Mouse (Mus musculus): ENCODE data around the gene Plekho1. TPM values are rescaled to one million over a fixed set of nuclear protein-coding genes. Genes with fewer than 3 reads are reported as not detected.
"Not testable (repeated sequence)": the region's sequence is repeated elsewhere in the genome, so short reads cannot be mapped to it uniquely, and the experiment has no call there.

The Plekho1 gene
- polyA plus RNA-seq, 1 experiment: 46.3 TPM

DNA sequence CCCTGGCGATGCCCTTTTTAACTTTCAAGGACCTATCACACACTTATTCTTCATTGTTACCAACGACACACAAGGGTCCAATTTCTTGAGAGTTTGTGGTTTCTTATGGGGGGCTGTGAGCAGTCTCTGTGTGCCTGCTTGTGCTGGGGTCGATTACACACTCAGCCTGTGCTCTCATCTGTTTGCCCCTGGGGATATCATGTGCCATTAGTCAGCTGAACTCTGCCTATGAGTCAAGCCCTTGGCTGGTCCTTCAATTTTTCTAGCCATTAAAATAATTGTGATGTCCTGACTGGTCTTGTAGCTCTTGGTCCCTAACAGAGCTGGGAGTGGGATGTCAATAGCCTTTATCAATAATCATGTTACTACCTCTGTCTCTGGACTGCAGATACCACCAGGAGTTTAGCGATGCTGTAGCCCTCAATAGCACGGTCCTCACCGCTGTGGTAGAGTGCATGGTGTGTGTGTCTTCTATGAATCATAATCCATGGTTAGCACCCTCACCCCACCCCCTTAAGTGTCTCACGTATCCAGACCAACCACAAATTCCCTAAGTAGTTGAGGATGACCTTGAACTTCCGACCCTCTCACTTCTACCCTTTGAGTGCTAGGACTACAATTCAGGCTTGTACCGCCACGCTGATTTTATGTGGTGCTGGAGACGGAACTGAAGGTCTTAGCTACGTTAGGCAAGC is 15.4 kb downstream of the Plekho1 start:
- DNase-seq (ENCODE audit: low read depth): no peak

DNA sequence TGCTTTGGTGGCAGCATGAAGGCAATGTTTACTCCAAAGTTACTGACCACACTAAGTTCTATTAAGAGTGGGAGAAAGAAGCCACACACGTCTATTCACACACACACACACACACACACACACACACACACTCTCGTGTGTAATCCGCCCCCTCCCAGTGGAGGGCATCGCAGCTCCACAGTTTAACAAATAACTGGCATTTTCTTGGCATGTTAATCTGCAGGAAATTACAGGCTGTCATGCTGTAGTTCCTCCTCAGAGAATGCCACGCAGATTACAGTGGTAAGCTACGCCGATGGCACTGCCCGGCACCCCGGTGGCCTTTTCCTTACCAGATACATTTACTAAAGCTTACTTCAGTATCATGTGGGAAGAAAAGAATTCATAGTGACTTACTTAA is 17.5 kb downstream of the Plekho1 start:
- no peak for DNase-seq (ENCODE audit: low read depth)

DNA sequence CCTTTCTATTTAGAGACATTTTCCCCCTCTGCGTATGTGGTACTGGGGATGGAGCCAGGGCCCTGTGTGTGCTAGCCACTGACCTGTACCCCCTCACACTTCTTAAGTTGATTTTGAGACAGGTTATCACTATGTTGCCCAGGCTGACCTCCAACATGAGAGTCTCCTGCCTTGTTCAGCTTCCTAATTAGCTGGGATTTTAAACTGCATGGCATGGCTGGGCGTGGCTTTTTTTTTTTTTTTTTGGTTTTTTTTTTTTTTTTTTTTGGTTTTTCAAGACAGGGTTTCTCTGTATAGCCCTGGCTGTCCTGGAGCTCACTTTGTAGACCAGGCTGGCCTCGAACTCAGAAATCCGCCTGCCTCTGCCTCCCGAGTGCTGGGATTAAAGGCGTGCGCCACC is 18.2 kb downstream of the Plekho1 start:
- DNase-seq (ENCODE audit: low read depth): not testable (repeated sequence)

DNA sequence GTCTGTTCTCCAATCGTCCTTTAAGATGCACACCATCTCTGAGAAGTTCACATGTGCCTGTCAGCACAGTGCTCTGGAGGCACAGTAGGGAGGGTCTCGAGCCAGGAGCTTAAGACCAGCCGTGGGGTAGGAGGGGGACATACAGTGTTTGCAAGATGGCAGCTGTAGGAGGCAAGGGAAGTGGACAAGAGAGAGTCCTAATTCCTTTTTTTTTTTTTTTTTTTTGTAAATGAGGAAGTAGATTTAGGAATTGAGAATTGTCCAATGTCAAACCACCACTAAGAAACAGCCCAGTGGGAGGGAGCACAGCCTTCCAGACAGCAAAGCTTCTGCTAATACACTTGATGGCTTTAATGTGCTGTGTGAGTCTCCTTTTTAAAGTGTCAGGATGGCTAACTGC is 18.7 kb downstream of the Plekho1 start:
- no peak for DNase-seq (ENCODE audit: low read depth)

DNA sequence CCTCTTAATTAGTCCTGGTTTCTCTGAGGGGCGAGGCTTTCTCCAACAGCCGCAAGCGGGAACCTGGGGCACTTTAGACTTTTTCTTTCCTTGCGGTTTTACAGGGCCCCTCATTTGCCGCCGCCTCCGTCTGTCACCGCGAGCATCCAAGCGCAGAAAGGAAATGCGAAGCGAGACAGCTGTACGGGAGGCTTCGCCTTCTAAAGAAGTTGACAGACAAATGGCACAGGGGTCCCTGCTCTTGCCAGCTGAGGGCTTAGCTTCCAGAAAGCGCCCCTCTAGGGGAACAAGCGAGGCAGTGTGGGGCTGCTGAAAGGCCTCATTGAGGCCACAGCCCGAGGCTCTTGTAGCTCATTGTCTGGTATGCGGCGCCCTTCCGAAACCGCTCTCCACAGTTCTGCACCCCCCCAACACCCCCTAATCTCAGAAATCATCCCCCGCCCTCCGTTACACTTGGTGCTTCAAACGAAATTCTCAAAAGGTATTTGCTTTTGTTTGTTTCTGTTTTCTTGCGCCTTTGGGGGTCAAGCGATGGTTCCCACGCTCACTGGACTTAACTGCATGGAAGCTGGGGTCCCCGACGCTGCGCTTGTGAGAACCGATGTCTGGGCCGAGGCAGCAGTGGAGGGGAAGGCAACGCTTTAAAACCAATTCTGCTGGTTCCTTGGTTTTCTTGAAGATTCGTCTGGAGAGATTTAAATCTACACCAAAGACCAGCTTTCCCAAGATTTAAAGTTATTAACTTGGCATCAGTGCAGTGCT is 22.7 kb downstream of the Plekho1 start:
- no peak for DNase-seq (ENCODE audit: low read depth)

DNA sequence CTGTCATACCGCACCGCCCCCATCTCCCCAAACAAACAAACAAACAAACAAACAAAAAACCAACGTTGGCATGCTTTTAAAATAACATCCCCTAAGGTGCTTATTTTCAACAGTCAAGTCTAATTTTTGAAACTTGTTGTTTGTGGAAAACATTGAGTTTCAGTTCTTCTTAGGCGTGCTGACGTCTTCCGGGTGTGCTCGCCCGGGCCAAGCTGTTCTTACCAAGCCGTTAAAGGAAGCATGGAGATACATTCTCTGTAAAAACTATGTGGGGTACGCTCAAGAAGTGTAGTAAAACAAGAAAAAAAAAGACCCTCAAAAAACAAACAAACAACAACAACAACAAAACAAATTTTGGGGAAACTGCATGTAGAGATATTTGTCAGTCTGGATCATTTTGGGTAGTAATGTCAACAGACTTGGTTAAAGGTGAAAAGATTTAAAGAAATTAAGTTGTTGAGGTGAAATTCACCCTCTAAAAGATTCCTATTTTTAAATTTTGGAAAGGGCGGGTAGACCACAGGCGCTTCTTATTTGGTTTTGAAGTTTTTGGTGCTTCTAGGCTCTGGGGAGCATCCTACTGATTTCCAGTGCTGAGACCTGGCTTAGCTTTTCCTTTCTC is 23.4 kb downstream of the Plekho1 start:
- DNase-seq (ENCODE audit: low read depth): no peak

DNA sequence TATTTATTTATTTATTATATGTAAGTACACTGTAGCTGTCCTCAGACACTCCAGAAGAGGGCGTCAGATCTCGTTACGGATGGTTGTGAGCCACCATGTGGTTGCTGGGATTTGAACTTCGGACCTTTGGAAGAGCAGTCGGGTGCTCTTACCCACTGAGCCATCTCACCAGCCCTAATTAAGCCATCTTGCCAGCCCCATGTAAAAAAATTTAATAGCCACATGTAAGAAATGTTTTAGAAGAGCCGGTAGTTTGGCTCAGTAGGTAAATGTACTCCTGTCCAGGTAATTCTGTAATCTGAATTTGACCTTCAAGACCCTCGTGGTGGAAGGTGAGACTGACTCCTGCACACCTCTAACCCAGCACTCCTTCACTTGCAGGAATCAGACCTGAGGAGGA is 25.1 kb downstream of the Plekho1 start:
- not testable (repeated sequence) for DNase-seq (ENCODE audit: low read depth)

DNA sequence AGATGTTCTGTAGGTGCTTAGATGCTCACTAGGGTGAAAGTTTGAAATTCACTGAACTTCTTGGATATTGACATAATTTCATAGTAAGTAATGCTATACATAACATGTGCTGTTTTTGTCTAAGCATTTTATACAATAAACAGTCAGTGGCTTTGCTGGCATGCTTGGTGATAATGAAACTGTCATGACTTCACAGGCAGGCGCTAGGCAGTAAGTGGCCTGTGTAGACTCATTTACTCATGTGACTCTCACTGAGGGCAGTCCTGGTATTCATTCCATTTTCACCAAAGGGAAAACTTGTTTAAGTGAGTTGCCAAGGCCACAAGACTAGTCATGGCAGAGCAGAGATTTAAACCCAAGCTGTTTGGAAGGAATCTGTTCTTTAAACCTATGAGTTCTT is 26.5 kb downstream of the Plekho1 start:
- no peak for DNase-seq (ENCODE audit: low read depth)

DNA sequence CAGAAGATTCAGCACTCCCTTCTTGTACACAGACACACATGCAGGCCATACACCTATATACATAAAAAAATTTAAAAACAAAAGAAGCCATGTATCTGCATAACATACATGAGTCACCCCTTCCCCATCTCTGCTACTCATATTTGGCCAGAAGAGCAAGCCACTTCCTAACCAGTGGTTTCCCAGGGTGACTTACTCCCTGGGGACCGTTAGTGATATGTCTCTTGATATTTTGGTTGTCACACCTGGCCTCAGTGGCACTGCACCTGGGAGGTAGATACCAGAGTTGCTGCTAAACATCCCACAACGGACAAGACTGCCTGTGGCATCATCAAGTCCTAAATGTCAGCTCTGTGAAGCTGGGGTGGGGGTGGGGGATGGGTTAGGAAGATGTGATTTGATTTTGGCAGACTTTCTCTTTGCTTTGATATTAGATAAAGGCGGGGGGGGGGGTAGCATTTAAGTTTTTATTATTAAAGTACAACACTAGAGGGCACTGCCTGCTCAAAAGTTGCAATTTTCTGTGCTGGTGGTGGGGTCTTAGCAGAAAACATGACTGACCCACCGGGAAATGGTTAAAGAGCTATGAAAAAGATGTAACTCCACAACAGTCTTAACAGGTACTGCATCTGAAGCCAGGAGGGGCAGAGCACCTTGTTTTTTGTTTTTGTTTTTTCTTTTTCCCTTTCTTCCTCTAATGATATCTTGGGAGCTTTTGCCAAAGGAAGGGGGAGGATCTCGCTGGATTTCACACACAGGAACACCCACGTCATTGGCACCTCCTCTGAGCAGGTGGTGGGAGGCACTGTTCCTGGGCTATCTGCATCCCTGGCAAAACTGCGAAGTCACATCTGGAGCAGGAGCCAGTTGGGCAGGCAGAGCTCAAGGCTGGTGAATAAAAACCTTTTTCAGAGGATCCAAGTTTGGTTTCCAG is 30.0 kb downstream of the Plekho1 start:
- DNase-seq (ENCODE audit: low read depth): no peak

DNA sequence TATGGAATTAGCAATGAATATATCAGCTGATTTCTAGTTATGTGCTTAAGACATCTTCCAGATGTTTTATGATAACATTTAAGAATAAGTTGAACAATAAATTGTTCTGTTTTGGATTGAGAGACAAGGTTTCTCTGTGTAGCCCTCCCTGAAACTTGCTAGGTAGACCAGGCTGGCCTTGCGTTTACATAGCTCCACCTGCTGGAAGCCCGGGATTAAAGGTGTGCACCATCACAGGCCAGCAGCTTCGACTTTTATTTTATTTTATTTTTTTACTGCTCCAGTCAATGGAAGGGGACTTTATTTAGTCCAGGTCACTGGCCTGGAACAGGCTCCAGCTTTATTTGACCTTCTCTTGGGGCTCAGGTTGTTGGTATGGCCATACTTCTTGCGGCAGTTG is 32.1 kb downstream of the Plekho1 start:
- DNase-seq (ENCODE audit: low read depth): no peak

DNA sequence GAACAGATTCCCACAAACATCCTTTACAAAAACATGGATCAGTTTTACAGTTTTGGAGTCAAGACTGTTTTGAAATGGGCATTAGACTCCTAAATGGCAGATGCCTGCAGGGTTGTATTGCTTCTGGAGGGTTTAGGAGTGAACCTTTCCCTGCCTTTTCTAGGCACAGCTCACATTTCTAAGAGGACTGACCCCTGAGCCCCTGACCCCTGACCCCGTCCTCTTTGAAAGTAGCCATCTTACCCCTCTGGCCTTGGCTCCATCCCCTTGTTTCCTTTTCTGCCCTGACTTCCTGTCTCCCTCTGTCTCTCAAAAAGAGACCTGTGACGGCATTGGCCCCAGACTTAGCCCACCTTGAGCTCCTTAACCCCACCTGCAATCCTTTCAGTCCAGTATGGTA is 32.6 kb downstream of the Plekho1 start:
- no peak for DNase-seq (ENCODE audit: low read depth)

DNA sequence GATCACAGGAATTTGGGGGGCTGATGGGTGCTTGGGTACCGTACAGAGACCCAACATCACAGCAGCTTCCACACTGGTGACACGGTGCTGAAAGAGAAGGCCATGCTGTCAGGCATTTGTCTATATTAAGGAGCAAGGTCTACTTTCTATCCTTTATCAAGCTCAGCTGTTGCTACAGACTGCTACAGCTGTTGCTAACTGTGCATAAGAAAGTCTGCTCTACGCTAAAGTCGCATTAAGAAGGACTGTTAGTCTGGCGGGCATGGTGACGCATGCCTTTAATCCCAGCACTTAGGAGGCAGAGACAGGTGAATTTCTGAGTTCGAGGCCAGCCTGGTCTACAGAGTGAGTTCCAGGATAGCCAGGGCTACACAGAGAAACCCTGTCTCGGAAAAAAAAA is 33.6 kb downstream of the Plekho1 start:
- not testable (repeated sequence) for DNase-seq (ENCODE audit: low read depth)

DNA sequence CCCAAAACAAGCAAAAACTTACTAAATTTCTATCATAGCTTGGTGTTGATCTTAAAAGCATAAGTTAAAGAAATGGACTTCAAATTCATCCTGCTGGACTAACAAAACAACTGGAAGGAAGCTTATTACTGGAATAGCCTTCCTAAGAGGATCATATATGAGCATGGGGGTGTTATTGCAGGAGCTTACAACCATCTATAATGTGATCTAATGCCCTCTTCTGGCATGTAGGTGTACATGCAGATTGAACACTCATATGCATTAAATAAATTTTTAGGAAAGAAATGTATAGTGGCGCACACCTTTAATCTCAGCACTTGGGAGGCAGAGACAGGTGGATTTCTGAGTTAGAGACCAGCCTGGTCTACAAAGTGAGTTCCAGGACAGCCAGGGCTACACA is 36.0 kb downstream of the Plekho1 start:
- no peak for DNase-seq (ENCODE audit: low read depth)

DNA sequence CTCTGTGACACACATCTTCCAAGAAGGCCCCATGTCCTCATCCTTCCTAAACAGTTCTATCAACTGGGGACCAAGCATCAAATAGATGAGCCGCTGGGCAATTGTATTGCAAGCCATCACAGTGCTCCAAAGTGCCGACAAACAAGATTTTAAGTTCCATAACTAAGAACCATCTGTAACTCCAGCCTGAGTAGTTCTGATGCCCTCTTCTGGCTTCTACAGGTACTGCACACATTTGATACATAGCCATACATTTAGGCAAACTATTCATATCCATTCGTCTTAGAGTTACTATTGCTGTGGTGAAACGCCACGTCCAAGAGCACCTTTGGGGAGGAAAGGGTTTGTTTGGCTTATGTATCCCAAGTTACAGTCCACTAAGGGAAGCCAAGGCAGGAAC is 36.7 kb downstream of the Plekho1 start:
- DNase-seq (ENCODE audit: low read depth): no peak

DNA sequence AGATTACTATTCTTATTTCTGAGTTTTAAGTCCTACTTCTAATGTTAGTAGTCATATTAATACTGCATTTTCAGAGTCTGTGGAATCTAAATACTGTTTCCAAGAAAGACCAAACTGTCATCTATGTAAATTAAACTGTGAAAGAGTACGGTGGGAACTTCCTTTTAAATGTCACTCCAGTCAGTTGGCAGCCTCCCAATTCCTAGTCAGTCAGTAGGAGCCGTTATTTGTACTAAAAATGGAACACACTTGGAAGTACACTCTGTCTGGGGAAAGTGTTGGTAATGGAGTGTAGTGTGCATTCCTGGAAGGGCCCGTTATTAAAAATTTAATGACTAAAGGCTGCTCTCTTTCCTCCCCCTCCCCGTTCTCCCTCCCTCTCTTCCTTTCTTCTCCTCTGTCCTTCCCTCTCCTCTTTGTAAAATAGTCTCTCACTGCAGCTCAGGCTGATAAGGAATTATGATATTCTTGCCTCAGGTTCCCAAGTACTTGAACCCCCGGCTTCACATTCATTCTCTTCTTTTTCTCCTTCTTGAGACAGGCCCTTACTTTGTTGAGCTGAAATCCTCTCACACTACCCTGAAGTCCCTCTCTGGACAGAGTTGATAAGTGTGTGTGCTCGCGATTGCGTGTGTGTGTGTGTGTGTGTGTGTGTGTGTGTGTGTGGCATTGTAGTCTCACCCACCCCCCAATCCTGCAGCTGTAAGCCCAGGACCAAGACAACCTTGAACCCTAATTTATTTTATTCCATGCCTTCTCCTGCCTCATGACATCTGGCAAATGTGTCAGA is 38.2 kb downstream of the Plekho1 start:
- no peak for DNase-seq (ENCODE audit: low read depth)

DNA sequence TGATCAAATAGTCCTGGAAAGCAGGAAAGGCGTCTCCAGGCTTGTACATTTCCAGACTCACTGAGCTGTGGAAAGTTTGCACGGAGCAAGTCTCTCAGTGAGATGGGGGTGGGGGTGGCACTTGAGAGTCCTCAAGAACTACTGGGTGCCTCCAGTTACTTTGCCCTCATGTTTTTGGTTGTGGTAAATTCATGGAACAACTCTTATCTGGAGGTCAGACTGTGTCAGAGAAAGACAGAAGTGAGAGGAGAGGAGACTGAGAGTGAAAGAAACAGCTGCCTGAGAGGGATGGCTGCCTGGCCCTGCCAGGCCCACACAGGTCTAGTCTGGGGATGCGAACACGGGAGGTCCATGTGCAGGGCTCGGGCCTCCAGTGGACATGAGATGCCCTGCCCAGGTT is 40.5 kb downstream of the Plekho1 start:
- DNase-seq (ENCODE audit: low read depth): no peak

DNA sequence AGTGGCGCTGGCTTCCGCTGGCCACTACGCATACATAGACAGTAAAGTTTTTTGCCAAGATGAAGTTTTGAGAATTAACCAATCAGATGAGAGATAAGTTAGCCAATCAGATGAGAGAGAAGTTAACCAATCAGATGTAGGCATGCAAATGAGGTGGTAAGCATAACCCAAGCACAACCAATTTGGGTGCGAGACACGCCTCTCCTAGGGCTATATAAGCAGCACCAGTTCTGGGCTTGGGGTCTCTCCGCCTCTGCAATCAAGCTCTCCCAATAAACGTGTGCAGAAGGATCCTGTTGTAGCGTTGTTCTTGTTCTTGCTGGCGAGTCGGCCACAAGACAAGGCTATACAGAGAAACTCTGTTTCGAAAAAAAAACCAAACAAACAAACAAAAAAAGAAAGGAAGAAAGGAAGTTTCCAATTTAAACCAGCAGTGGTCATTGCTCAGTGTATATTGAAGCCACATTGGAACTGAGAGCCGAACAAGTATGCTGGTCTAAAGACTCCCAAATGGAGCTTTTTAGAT is 41.1 kb downstream of the Plekho1 start:
- not testable (repeated sequence) for DNase-seq (ENCODE audit: low read depth)

DNA sequence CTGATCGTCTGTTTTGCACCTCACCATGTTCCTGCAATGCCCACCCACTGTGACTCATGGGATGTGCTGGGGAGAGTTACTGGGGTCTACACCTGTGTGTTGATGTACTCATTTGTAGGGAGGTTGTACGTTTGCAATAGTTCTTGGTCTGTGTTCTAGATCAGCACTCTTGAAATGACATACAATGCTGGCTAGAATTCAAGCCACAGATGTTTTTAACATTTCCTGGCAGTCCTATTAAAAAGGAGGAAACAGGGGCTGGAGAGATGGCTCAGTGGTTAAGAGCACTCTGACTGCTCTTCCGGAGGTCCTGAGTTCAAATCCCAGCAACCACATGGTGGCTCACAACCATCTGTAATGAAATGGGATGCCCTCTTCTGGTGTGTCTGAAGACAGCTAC is 42.3 kb downstream of the Plekho1 start:
- no peak for DNase-seq (ENCODE audit: low read depth)

DNA sequence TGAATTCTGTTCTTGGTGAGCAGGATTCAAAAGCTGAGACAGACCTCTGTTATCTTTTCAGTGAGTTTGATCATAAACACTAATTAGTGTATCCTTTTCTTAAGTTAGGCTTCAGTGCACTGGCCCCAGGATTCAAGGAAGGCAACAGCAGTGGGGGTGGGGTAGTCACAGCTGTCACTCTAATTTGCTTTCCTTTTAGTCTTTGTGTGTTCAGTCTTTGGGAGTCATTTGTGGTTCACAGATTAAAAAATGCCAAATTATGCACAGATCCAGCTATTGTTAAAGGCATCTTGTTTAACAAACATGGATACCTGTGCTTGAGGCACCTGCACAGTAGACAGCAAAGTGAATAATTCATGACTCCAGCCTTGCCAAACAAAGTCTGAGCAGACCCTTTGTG is 42.8 kb downstream of the Plekho1 start:
- no peak for DNase-seq (ENCODE audit: low read depth)

DNA sequence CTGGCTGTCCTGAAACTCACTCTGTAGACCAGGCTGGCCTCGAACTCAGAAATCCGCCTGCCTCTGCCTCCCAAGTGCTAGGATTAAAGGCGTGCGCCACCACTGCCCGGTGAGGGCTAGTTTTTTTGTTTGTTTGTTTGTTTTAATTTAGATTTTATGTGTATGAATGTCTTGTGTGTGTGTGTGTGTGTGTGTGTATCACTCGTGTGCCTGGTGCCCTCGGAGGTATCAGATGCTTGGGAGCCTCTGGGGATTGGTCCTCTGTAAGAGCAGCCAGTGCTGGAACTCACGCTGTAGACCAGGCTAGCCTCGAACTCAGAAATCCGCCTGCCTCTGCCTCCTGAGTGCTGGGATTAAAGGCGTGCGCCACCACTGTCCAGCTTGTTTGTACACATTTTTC is 44.2 kb downstream of the Plekho1 start:
- not testable (repeated sequence) for DNase-seq (ENCODE audit: low read depth)

All from gonadal fat pad, adult 2 months (tissue).